Mouse (Mus musculus): ENCODE results near the gene Morn4.
"Not testable (repeated sequence)": the region's sequence is repeated elsewhere in the genome, so short reads cannot be mapped to it uniquely, and the experiment has no call there.

Gene Morn4

DNA sequence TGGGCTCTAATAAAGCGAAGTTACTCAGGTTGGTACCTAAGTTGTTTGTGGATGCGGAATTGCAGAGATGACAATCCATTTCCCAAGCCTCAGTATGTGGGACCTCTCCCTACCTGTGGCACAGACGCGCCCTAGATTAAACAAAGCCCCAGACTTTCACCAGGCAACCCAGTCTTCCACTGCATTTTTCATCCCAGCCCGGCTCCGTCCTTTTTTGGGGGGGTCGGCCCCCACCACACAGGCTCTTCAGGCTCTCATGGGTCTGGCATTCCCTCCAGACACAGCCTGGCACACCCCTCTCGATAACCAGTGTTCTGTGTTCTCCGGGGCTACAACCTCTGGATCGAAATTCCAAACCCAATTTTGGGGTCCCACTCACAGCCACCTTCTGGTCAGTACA is 467 bp downstream of the Morn4 start:
- no peak for DNase-seq (ENCODE audit: low spot score)

DNA sequence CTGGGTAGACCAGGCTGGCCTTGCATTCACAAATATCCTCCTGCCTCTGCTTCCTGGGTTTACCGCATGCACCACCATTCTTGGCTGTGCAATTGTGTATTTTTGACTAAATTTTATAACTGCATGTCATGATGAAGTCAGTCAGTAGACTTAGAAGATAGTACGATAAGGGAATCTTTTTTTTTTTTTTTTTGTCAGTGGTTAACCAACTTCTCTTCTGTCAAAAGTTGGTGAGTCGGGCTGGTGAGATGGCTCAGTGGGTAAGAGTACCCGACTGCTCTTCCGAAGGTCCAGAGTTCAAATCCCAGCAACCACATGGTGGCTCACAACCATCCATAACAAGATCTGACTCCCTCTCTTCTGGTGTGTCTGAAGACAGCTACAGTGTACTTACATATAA is 4.5 kb downstream of the Morn4 start:
- DNase-seq (ENCODE audit: low spot score) = not testable (repeated sequence)

GRCm38 (mm10) chr19:42080469-42080868 is 5.7 kb downstream of the Morn4 start:
- no peak for DNase-seq (ENCODE audit: low spot score)

DNA sequence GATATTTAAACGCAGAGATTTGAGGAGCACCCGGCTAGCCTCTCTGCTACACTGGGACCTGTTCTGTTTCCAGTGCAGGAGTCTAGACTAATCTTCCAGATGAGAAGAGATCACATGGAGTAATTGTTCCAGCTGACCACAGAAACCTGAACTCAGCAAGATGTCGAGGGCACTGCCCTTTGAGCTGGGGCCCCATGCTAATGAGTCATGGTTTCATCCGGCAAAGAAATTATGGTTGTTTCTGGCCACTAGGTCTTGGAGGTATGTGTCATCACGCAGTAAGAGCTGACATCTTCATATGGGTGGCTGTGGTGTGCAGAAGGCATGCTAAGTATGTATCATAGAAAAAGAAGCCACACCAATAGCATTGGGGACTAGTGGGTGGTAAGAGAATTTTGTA is 6.2 kb downstream of the Morn4 start:
- no peak for DNase-seq (ENCODE audit: low spot score)

GRCm38 (mm10) chr19:42079006-42079405 is 7.2 kb downstream of the Morn4 start:
- no peak for DNase-seq (ENCODE audit: low spot score)

DNA sequence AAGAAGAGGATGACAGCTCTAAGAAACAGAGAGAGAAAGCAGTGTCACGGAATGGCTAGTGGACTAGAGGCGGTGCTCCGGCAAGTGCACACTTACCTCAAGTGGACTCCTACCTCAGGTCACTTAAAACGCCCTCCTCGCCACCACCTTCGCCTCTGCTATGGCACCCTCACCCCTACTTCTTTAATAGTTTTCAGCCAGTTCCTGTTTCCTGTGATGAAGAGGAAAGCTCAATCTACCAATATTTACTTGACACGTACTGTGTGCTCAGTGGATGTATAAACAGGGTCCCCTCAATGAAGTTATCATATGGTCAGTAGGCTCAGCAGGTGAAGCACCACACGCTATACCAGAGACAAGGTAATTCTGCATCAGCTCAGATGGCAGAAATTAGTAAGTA is 7.6 kb downstream of the Morn4 start:
- DNase-seq (ENCODE audit: low spot score) = no peak

DNA sequence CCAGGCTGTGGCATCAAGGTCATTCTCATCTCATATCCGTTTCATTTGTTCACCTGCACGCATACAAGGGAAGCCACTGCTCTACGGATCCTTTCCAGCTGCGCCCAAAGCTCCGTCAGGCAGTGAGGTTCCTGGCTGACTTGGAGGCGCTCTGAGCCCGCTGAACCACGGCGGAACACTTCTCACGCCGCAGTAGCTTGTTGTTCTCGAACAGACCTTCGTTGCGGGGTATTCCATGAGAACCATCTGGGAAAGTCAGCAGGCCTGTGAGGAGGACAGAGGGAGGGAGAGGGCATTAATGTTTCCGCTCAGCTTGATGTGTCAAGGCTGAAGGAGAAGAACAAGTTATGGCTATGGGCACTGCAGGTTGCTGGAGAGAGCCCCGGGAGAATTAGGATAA is 10.2 kb downstream of the Morn4 start:
- no peak for DNase-seq (ENCODE audit: low spot score)

DNA sequence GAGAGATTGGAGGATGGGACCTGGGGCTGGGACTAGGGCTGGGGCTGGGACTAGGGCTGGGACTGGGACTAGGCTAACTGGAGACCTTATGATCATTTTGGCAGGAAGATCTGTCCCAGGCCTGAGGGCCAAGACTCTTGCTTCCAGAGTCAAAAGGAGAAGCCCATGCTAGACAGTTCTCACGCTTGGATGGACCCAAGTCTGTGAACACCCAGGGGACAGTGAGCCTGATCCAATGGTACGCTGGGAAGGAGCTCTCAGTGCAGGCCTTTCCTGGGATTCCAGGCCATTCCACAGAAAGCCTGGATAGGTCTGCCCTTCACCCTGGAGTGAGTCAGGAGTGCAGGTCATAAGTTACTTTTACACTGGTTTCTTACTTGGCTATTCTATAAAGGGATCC is 11.1 kb downstream of the Morn4 start:
- no peak for DNase-seq (ENCODE audit: low spot score)

DNA sequence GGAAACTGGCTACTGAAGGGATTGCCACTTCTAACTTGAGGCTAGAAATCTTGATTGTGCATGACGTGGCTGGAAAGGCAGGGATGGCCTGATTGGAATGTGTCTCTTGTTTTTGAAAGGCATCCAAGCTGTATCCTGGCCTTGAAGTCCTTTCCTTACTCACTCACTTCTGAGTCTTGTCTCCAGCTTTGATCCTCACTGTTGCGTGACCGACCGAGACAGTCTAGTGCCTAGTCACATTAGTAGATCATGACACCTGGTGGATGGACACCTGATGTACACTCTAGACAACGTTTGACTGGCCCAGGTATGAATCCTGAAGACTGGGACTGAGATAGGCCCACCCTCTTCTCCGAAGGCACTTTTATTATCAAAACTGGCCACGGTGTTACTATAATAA is 13.4 kb downstream of the Morn4 start:
- DNase-seq (ENCODE audit: low spot score) = no peak

DNA sequence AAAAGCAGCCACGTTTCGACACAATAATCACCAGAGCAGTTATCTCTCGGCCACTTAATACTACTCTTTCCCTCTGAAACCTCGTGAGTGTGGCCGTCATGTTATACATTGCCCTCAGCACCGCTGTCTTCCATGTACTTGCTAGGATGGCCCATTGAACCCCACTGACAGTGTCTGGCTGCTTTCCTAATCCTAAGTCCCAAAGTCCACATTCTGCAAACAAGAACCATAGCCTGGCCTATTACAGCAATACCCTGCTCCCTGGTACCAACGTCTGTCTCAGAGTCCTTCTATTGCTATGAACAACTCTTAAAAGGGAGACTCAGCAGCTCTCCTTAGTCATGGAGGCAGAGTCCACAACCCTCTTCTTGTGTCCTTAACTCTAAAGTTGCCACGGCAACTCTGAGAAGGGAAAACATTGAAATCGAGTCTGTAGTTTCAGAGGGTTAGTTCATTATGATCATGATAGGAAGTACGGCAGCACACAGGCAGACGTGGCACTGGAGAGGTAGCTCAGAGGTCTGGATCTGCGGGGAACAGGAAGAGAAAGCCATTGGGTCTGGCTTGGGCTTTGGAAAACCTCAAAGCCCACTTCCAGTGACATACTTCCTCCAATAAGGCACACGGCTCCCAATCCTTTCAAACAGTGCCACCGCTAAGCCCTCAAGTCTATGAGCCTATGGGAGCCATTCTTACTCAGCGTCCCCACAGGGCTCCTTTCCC is 14.1 kb downstream of the Morn4 start:
- no peak for DNase-seq (ENCODE audit: low spot score)

GRCm38 (mm10) chr19:42071221-42071620 is 14.9 kb downstream of the Morn4 start:
- DNase-seq (ENCODE audit: low spot score) = no peak

- no peak for DNase-seq (ENCODE audit: low spot score)
Observed at GRCm38 (mm10) chr19:42069241-42069525, 17.0 kb downstream of the Morn4 start.

- no peak for DNase-seq (ENCODE audit: low spot score)
Observed at GRCm38 (mm10) chr19:42068441-42069240, 17.5 kb downstream of the Morn4 start.

DNA sequence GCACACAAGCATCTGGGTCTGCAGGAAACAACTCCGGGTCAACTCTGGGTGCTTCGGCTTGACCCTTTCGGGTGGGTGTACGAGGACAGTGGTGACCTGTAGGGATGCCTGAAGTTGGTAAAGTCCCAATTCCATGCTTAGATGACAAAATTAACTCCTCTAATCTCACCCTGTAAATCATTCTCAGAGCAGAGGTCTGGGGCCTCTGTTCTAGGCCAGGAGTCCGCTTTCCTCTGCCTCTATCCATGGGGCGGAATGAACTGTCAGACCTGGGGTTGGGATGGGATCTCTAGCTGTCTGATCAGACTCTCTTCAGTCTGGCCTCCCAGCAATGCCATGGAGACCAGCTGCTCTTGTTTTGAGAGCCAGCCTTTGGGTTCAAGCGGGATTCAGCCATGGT is 24.7 kb downstream of the Morn4 start:
- no peak for DNase-seq (ENCODE audit: low spot score)

- DNase-seq (ENCODE audit: low spot score) = no peak
Observed at GRCm38 (mm10) chr19:42058426-42058825, 27.7 kb downstream of the Morn4 start.

DNA sequence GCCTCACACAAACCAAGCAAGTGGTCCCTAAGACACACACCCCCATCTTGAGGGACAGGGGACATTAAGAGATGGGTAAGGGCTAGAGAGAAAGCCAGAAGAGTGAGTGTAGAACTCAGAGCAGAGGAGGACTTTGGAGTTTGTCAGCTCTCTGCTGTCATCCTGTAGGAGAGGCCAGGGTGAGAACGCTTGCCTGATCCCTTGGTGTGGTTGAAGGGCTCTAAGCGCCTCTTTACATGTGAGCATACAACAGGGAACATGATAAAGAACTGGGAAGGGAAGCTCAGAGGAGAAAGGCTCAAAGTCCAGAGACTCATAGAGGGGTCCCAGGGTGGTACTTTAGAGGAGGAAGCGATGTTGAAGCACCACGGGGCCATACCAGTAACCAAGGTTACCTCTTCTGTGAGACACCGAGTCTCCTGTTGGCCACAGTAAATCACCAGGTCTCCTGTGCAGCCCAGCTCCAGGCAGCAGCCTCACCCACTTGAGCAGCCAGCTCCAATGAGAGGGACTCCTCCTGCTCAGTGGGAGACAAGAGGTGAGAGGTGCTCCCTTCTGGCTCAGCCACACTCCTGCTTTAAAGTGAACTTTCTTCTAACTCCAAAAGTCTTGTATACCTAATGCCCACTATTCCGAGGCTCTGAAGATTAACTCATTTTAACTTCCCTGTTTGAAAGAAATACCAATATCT is 29.3 kb downstream of the Morn4 start:
- no peak for DNase-seq (ENCODE audit: low spot score)

DNA sequence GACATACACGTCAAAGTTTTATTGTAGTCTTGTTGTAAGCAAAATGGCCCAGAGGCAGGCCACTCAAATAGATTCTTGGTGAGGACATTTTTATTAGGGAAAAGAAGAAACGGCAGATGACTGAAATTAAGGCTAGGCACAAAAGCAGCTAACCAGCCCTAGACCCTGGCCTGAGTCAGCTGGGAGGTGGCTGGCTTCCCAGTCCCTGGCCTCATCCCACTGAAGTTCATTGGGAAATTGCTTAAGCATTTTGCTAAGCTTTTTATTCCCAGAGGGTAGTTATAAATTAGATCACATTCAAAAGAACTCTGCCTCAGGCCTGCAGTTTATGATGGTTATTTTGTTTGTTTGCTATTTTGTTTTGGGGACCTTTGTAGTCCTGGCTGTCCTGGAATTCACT is 30.3 kb downstream of the Morn4 start:
- no peak for DNase-seq (ENCODE audit: low spot score)

GRCm38 (mm10) chr19:42054255-42054654 is 31.9 kb downstream of the Morn4 start:
- no peak for DNase-seq (ENCODE audit: low spot score)

GRCm38 (mm10) chr19:42051948-42052347 is 34.2 kb downstream of the Morn4 start, which contains the start of gene 4933411K16Rik:
TSS of gene 4933411K16Rik (plus strand) at chr19:42052248.
- DNase-seq (ENCODE audit: low spot score) = no peak

DNA sequence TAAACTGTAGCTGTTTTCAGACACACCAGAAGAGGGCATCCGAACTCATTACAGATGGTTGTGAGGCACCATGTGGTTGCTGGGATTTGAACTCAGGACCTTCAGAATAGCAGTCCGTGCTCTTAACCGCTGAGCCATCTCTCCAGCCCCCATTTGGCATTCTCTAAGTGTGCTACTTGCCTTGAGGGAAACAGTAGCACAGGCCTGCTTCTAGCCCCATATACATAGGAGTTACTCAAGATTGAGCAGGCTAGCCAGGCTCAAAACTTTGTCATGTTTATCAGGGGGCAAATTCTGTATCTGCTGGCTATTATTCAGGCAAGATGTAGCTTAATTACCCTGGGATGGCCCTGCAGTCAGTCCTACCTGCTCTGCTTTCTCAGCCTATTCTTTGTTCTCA is 34.8 kb downstream of the Morn4 start:
- DNase-seq (ENCODE audit: low spot score) = no peak

DNA sequence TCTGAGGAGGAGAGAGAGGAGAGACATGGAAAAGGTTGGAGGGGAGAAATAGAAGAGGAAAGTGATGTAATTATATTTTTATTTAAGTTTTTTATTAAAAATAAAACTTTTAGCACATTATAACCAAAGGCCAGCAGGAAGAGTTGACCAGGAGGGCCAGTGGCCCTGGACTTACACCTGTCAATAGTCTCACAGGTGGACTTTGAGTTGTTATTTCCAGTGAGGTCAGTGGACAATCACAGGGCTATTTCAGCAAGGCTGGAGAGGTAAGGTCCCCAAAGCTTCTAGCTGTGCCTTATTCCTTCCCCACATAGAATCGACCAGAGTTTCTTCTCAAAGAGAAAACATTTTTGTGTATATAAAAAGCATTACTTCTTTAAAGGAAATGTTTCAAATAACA is 35.9 kb downstream of the Morn4 start:
- no peak for DNase-seq (ENCODE audit: low spot score)

- DNase-seq (ENCODE audit: low spot score) = peak; percentile 55
Observed at GRCm38 (mm10) chr19:42045269-42046102, 40.7 kb downstream of the Morn4 start, which contains the start of gene Hoga1. TSS of gene Hoga1 (plus strand) at chr19:42045610.

Measured in T-cell, adult 2 months (primary cell).